Mouse (Mus musculus) embryo, embryonic 10.5 days (tissue): Measurements from ENCODE around the gene Nek1.
"Not testable (repeated sequence)": the region's sequence is repeated elsewhere in the genome, so short reads cannot be mapped to it uniquely, and the experiment has no call there.

Source experiments
- DNase-seq: peaks from one replicate; pipeline ENCODE4 v3.0.0-alpha.2; 2015; ENCODE audit warnings: low spot score

Nek1 gene

DNA sequence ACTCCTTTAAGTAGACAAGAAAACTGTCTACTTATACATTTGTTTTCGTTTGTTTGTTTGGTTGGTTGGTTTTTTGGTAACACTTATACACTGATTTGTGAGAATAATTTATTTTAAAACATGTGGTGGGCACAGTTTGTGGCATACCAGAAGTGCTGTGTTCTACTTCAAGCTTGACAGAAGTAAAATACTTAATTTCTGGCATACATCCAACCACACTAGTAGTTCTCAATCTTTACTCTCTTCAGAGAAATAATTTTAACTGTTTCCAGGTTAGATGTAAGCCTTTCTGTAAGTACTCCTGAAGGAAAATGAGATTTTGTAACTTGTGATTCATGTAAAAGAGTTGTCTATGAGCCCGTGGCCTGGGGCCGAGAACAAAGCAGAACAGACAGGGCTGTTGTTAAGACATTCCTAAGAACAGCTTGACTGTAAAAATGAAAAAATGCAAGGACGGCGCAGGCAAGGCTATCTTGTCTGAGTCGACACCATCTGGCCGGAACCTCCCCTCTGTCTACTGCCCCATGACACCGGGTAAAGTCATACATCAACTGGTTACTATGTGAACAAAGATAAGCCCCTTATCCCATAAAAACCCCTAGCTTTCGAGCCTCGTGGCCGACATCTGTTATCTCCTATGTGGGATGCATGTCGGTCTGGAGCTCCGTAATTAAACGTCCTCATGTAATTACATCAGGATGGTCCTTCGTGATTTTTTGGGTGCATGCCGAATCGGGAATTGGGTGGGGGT is 8.6 kb upstream of the Nek1 start:
- DNase-seq: not testable (repeated sequence)

DNA sequence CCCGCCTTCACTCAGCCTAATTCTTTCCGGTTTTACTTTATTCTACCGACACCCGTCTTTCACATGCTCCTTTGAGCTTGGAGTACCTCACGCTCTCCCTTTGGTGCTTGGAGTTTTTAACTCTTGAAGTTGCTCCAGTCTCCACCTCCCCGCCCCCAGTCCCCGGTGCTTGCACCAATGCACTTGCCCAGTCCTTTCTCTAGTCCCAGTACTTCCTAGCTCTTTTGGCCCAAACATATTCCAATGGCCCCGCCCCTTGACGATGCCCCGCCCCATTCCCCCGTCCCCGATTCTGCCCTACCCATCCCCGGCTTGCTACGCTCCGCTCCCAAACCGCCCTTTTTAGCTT is 460 bp upstream of the Nek1 start:
- peak; percentile 86 for DNase-seq

DNA sequence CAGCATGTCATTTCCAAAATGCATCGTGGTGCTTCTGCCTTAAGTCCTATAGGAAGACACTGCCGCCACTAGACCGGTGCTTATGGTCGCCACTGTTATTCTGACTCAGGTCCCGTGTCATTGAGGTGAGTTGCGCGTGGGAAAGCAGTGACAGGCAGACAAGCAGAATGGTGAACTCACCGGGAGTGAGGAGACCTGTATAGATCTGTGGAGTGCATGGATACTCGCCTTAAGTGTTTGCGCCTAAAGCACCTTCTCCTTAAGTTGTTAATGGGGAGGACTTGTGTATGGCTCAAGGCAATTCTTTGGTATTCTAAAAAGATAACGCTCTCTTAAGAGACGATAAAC is 618 bp downstream of the Nek1 start:
- DNase-seq: no peak

DNA sequence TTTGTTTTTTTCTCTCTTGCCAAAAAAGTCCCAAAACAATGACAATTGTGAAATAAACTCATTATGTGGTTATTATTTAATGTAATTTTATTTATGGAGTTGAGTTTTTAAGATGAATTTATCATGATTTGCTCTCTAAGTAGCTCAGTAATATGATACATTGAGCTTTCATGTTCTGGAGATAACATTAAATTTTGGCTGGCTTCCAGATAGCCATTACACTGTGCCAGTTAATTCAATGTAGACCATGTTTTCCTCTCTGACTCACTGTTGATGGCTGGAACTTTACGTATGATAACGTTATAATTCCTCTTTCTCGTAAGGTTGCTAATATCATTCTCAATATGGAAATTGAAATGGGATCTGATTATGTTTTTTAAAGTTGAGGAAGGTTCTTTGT is 3.5 kb downstream of the Nek1 start:
- DNase-seq: no peak

DNA sequence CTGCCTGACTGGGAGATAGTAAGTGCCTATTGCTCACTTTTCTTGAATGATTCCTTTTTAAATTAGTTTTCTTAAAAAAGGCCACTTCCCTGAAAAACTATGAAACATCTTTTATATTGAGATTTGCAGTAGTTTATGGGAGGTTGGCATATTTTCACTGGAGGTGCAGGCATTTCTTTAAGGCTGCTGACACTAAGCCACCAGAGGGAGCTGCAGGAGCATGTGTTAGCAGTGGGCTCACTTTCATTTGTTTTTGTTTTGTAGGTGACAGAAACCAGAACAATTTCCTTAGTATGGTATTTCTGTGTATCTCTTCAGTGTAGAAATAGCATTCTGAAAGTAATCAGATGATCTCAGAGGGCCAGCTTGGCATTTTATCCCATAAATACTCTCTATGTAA is 49.0 kb downstream of the Nek1 start:
- peak; percentile 83 for DNase-seq

DNA sequence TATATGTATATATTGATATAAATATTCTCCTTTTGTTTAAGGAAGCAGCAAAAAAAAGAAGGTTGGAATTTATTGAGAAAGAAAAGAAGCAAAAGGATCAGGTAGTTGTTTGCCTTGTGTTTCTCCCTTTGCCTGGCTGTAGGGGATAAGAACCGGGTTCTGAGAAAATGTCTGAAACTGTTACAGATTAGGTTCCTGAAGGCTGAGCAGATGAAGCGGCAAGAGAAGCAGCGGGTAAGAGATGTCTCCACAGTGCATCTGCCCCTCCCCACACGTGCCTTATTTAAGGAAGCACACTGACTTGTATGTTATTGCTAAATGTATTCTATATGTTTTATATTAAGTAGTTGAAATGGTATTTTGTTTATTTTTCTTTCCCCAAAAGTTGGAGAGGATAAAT is 50.9 kb downstream of the Nek1 start:
- DNase-seq: no peak

DNA sequence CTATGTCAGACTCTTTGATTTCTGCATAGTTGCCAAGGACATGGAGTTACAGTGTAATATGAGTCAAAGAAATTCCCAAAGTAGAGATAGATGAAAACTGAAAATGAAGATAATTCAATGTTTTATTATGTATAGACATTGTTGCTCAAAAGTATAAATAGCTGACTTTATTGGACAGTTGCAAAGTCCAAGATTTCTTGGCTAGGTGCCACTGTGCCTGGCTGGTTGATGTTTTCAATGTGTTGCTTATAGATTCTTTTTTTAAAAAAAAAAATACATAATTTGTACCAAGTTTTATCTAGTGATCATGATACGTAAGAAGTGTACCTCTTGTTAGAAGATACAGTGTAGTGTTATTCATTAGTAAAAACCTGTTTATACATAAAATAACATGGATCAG is 53.8 kb downstream of the Nek1 start:
- no peak for DNase-seq

DNA sequence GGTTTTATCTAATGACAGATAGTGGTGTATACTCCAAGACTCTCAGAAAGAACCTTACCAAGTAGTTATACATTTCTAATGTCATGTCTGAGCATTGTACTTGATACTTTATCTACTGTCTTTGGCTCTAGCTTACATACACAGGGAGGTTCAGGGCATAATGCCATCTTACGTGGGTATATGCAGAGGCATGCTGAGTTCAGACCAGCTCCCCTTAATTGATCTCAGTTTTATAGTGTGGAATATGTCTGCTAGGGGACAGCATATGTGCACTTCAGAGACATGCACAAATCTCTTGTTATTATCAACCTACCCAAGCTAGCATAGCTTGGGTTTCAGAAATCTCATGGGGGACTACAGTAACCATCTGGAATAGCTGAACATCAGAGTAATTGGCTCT is 60.0 kb downstream of the Nek1 start:
- DNase-seq: no peak

DNA sequence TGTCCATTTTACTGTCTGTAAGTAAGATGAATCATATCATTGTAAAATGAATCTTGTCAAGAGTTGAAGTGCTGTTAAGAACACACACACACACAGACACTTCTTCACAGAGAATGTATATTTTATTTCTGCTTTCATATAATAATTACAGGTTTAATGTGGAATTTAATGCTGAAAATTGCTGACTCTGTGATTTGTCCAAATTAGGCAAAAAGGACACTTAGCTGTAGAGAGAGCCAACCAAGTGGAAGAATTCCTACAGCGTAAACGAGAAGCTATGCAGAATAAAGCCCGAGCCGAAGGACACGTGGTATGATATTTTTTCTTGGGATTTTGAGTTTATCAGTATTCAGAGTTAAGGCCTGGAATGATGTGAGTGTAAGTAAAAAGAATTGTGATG is 61.3 kb downstream of the Nek1 start:
- DNase-seq: no peak

DNA sequence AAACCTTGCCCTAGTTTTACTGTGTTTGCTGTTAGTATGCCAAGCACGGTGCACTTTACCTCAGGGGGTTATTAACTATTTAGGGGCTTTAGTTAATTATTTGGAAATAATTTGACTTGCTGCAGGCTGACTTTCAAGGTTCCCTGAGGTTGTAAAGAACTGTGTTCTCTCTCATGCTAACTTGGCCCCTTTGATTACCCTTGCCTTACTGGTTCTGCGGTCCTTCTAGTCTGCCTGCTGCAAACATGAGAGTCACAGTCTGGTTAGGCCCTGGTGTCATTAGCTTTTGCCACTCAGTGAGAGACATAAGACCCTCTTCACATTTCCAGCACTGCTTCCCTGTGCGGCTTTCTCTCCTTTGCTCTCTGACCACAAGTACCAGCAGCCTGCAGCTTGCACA is 64.0 kb downstream of the Nek1 start:
- no peak for DNase-seq

DNA sequence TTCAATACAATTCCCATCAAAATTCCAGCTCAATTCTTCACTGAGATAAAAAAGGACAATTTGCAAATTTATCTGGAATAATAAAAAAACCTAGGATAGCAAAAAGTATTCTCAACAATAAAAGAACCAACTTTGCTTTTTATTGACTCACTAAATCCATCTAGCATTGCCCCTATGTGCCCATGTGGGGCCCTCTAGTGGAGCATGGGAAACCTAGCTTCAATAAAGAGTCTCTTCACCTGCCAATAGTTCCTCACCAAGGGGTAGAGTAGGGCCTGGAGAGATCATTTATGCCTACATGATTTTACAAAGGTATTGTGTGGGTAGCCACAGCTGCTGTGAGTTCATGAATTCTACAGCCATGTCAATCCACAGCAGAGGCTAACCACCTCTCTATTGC is 66.1 kb downstream of the Nek1 start:
- peak; percentile 10 for DNase-seq

DNA sequence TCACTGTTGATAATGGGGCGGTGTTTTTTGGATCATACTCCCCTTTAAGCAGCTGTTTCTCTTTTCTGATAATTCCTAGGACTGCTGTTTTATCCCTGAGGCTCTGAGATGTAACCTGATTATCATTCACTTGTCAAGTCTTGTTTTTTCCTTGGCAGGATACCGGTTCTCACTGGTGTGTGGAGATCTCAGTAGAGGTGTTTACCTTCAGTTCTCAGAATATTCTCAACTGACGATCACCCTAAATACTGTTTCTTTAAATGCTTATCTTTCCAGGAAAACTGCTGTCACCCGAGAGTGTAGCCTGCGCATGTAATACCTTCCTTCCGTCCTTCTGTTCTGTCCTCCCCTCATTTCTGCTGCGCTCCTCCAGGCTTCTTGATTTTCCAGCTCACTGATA is 67.4 kb downstream of the Nek1 start:
- no peak for DNase-seq

DNA sequence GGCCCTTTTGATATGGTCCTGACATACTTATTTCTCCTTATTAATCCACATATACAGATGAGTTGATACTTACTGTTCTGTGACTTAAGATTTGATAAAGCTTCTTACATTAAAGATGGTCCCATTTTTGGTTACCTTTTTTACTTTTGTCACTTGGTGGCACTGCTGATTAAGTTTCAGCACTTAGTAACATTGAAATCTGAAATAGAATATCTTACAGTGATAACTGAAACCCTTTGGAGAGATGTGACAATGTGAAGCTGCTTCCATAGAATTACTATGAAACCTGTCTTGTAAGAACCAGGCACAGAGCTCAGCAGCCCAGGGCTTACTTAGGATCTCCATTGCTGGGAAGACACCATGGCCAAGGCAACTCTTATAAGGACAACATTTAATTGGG is 82.1 kb downstream of the Nek1 start:
- peak; percentile 9 for DNase-seq

DNA sequence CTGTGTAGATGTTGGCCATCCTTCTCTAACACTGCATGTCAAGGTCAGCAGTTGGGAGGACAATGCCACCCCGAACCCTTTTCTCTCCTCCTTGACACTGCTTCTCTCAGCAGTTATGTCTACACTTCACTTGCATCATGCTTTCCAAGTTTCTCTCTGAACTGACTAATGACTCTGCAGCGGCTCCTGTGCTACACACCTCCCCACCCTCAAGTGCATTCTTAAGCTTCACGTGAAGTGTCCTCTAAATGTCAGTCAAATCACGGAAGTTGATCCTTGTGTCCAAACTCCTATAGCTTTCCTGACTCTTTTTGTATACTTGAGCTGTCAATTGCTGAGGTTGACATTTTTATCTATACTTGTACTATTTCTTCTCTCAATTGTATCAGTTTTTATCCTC is 117.5 kb downstream of the Nek1 start:
- DNase-seq: no peak

DNA sequence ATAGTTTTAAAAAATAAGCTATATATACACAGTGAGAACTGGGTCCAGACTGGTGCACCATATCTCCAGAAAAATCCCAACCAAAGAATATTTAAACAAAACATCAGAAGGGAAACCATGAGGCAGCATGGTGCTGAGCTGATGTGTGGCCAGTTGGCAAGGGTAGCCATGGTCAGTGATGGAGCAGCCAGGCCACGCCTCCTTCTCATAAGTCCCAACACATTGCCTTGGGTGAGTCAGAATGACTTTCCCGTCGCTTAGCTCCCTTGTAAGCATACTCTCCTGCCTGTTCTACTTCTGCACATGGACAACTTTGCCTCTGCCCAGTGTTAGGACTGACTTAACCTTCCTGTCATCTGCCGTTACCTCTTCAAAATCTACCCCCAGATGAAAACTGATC is 118.9 kb downstream of the Nek1 start:
- DNase-seq: no peak

DNA sequence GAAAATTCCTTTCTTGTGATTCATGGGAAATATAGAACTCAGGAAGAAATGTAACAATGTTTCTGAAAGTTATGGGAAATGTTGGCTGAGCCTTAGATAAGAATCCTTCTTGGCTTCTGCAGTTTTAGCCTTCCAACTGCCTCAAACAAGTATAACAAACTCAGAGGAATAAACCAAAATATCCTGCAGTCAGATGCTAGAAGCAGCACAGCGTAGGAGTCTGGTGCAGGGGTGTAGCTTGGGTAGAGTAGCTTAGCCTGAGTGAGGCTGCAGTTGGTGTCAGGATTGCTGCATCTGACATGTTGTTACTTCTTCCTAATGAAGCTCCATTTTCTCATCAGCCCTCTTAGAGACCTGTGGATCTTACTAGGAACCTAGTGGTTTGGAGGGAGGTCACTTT is 128.6 kb downstream of the Nek1 start:
- no peak for DNase-seq

DNA sequence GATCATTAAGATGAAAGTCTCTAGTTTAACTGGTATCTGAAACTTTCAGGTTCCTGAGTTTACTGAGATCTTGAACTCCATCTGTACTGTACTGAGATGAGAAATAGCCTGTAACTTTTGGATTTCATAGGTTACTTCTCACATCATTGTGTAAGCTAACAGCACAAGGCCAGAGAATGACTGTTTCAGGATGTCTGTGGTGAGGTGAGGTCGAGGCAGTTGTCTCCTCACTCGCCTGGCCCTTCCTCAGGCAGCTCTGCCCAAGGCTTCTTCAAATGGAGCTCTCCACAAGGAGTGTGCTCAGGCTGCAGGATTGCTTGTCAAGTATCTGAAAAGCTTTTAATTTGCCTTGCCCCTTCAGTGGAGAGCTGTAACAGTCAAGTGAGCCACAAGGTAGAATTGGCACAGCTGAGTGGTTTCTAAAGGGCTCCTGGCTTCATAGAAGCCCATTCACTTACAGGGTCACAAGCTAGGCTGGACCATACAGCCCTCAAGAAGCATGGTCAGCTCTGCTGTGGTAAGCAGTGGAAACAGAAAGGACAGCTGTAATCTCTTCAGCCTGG is 134.4 kb downstream of the Nek1 start:
- no peak for DNase-seq

DNA sequence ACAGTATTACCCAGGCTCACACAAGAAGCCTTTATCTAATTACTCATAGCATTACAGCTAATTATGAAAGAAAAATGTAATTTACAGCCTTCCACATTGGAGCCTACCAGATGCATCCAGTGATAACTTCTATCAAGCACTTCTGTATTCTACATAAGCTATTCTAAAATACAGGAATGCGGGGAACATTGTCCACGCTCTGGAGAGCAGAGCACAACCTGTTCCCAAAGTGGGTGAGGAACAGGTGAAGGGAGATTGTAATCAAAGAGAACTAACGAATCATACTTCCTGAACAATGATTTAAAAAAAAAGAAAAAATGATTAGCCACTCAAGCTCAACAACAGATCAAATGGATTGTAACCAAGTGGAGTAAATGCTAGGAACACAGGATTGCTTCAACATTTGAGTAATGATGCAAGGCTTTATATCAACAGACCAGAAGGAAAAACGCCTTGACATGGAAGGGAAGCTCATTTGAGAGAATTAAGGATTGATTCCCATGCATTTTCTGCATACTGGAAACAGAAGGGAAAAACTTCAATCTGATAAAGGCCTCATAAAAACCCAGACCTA is 139.7 kb downstream of the Nek1 start:
- DNase-seq: no peak

DNA sequence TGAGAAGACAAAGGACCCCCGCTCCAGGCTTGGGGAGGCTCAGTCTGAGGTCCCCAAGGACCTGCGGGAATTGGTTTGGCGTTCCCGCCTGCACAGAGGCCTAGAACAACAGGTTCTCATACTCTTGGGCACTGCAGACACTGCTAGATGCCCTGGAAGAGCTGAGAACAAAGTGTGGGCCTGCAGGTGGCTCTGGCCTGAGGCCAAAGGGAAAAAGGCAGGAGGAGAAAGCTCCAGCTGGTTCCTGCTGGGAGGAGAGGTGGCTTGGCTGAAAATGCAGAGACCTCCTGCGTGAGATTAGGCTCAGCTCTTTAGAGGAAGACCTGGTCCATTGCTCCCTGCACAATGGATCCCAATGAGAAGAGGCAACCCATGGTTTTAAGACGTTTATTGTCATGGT is 148.9 kb downstream of the Nek1 start:
- no peak for DNase-seq

DNA sequence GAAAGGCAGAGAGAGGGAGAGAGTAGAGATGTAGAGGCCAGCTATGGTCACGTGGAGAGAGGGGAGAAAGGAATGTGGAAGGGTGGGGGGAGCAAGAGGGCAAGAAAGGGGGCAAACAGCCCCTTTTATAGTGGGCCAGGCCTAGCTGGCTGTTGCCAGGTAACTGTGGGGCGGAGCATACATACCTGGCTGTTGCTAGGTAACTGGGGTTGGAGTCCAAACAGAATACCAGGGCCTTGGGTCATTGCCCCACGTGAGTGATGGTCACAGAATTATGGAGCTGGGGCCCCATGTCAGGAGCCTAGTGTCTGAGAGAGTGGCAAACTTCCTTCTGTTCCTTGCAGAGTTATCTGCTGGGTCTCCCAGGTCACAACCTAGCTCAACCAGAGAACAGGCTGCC is 149.3 kb downstream of the Nek1 start:
- DNase-seq: peak; percentile 19

DNA sequence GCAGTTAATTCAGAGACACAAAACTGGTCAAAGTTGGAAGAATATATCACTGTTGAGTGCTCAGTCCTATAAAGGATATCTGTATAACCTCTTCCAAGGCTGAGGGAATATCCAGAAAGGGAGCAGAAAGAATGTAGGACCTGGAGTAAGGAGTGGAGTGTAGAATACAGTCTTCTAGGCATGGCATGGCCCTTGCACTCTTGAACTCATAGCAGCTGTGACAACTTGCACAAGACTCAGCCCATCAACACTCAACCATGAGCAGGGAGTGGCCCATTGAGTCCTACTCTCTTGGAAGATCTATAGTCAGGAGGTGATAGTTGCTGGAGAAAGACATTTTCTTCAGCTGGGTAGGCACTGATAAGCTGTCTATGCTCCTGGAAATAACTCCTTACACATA is 149.8 kb downstream of the Nek1 start:
- DNase-seq: no peak

DNA sequence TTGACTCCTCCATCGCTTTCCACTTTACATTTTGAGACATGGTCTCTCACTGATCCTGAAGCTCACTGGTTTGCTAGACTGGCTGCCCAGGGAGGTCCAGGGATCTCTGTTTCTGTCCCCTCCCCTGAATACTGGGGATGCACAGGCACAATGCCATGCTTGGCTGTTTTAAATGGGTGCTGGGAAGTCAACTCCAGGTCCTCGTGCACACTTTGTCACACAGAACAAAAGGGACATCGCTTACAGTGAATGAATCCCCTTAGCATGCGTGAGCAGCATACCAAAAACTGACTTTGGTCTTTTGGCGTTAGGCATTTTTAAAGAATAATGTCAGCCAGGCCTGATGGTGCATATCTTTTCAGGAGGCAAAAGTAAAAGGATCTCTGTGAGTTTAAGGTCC is 155.7 kb downstream of the Nek1 start:
- peak; percentile 46 for DNase-seq

DNA sequence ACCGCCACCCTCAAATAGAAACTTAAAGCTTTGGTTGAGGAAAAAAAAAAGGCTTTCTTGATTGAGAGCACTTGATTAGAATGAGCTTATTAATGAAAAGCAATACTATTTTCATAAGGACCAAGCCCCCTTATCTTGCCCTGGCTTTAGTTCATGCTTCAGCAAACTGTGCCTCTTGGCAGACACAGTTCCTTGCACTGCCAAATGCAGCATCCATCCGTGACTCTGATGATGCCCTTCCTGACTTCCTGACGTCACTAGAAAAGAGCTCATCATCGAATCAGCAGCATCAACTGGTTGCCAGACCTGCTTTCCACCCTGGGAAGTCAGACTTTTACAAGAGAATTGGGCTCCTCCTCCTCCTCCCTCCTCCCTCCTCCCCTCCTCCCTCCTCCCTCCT is 157.6 kb downstream of the Nek1 start:
- DNase-seq: no peak

DNA sequence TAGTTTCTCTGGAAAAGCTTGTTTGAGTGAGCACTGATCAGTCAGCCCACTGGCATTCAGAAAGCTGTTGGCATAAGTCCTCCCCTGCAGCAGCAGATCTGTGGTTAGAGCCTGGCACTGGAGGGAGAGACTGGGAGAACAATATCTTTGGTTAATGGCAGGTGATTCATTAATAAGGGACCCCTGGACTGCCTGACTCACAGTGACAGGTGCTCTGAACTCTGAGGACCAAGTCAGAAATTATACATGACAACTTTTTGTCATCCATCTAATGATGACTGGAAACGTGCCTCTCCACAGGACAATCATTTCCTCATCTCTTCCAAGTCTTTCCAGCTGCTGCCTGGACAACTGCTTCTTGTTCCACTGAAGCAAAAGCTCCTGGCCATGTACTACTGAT is 163.4 kb downstream of the Nek1 start:
- DNase-seq: no peak
